Mouse (Mus musculus) lung, embryonic 16.5 days (tissue): ENCODE results near the gene Dennd5a. TPM values are rescaled to one million over a fixed set of nuclear protein-coding genes. Genes with fewer than 3 reads are reported as not detected.
A peak's percentile ranks its signal among the peaks of the same experiment; 100 is the strongest.
"Not testable (repeated sequence)": the region's sequence is repeated elsewhere in the genome, so short reads cannot be mapped to it uniquely, and the experiment has no call there.

Experiments used
- ATAC-seq: fragments of 200-750 bp; cut with Nextera tagmentation; 2 replicates; pipeline ENCODE4 v1.8.0; 2017; ENCODE audit warnings: low read depth, mild to moderate bottlenecking, moderate library complexity
- H3K27ac ChIP-seq: fragments of 300-500 bp; sonication (generic); 2 replicates; pipeline ENCODE4 v1.5.1; 2014; ENCODE audit warnings: mild to moderate bottlenecking, control low read depth, low read length
- H3K27me3 ChIP-seq: fragments of 300-500 bp; sonication (generic); 2 replicates; pipeline ENCODE4 v1.6.1; 2014; ENCODE audit warnings: low read depth, low read length, mixed read lengths; ENCODE audit not compliant: control insufficient read depth, insufficient read depth
- H3K36me3 ChIP-seq: fragments of 300-500 bp; sonication (generic); 2 replicates; pipeline ENCODE4 v1.6.1; 2014; ENCODE audit warnings: low read length; ENCODE audit not compliant: control insufficient read depth, insufficient read depth
- H3K4me1 ChIP-seq: fragments of 300-500 bp; sonication (generic); replicated peaks from 2 replicates; pipeline ENCODE4 v1.6.1; 2014; ENCODE audit warnings: low read length, mixed read lengths; ENCODE audit not compliant: control insufficient read depth, insufficient read depth
- H3K4me2 ChIP-seq: fragments of 300-500 bp; sonication (generic); 2 replicates; pipeline ENCODE4 v1.6.1; 2014; ENCODE audit warnings: low read depth, low read length, control low read depth
- H3K4me3 ChIP-seq: fragments of 300-500 bp; sonication (generic); 2 replicates; pipeline ENCODE4 v1.5.1; 2014; ENCODE audit warnings: mild to moderate bottlenecking, low read length, control low read depth
- H3K9ac ChIP-seq: fragments of 300-500 bp; sonication (generic); 2 replicates; pipeline ENCODE4 v1.6.1; 2014; ENCODE audit warnings: low read length, control low read depth
- H3K9me3 ChIP-seq: fragments of 300-500 bp; sonication (generic); 2 replicates; pipeline ENCODE4 v1.6.1; 2016; ENCODE audit warnings: low read length; ENCODE audit not compliant: control insufficient read depth
- WGBS: fragments of 180-500 bp; shearing (Covaris S2); extraction: QIAGEN DNeasy Blood & Tissue Kit; methylation state at CpG from one replicate; pipeline ENCODE4 v1.1.7; 2014; 5-methylcytosine and 5-hydroxymethylcytosine counted together
- polyA plus RNA-seq: library from polyadenylated mRNA; unstranded; fragments of >200 nt; fragmentation: Nextera tagmentation; extraction: Ambion mirVana; gene quantifications from 2 replicates; pipeline ENCODE4 v1.2.1, GENCODE M21; 2015

Gene Dennd5a
- polyA plus RNA-seq, 1 experiment from 2014 or later = 32.5 TPM

DNA sequence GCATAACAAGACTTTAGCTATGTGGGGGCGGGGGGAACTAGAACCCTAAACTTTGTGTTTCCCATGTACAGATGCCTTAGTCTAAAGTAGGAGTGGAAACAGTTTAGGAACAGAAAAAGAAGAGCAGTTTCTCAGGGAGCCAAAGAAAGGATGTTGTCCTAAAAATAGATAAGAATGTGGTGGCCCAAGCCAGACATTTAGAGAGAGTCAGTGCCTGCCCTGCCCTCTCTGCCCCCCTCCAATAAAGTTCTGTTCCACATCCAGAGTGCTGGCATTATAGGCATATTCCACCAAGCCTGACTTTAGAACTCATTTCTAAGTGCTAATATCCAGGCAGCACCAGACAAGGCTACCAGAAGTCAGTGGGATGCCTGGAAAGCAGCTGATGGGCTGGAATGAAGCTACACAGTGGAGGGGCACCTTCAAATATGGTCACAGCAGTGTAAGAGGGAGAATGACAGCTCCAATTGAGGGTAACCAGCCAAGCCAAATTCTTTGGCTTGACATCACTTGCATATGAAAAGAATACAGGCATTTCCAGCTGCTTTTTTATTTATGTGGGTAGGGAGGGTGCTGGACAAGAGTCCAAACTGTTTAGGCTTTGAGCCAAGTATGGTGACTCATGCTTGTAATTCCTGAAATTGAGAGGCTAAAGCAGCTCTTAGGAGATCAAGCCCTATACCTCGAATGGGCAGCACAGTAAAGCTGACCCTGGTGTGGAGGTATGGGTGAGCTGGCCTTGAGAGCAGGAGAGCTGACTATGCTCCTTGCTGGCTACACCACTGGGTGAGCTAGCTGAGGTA lies 33.1 kb upstream of the Dennd5a start:
- WGBS = 43% methylated on average over 2 of the region's 2 CpGs
- Histone ChIP-seq H3K9ac (no peak overlapping the region), H3K9me3 (no peaks in the 10 kb centered on the region), H3K4me3 (no peak overlapping the region), H3K27me3 (no peaks in the 10 kb centered on the region), H3K4me1 (peaks cover 9% of the 10 kb centered on the region), H3K27ac (peak overlapping the region; percentile 62), H3K36me3 (no peaks in the 10 kb centered on the region), H3K4me2 (no peak overlapping the region)
- ATAC-seq = peak; percentile 94

DNA sequence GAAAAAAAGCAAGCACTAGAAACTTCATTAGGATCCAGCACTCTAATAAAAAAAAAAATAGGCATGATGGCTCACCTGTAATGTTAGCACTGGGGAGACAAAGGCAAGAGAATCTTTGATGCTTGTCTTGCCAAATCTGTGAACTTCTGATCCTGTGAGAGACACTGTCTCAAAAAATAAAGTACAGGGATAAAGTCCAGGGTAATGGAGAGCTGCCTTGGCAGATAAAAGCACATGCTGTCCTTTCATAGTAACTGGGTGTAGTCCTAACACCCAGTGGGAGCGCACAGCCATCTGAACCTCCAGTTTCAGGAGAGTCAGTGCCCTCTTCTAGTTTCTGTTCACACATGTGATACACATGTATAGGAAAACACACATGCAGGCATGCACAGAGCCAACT lies 31.0 kb upstream of the Dennd5a start:
- no peaks in the 10 kb centered on the region for H3K27me3 ChIP-seq
- 83% methylated on average over 1 of the region's 1 CpGs for WGBS
- H3K27ac ChIP-seq = no peak overlapping the region
- no peaks in the 10 kb centered on the region for H3K9me3 ChIP-seq
- H3K4me3 ChIP-seq = no peak overlapping the region
- ATAC-seq = no peak
- H3K36me3 ChIP-seq = no peaks in the 10 kb centered on the region
- H3K4me2 ChIP-seq = no peak overlapping the region
- H3K4me1 ChIP-seq = peaks cover 9% of the 10 kb centered on the region
- no peak overlapping the region for H3K9ac ChIP-seq

DNA sequence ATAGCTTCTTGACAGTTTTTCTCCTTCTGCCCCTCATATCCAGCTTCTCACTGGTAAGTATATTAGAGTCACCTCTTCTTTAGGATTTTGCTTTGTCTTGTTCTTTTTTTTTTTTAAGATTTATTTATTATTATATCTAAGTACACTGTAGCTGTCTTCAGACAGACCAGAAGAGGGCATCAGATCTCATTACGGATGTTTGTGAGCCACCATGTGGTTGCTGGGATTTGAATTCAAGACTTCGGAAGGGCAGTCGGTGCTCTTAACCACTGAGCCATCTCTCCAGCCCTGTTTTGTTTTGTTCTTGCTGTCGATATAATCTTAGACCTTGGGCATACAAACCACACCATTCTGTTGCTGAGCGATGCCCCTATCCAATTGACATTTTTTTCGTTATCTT lies 26.5 kb upstream of the Dennd5a start, which contains the start of gene Tmem41b:
TSS of gene Tmem41b (minus strand) at position 155 of the 400 bp plus-strand sequence.
- ATAC-seq = not testable (repeated sequence)

DNA sequence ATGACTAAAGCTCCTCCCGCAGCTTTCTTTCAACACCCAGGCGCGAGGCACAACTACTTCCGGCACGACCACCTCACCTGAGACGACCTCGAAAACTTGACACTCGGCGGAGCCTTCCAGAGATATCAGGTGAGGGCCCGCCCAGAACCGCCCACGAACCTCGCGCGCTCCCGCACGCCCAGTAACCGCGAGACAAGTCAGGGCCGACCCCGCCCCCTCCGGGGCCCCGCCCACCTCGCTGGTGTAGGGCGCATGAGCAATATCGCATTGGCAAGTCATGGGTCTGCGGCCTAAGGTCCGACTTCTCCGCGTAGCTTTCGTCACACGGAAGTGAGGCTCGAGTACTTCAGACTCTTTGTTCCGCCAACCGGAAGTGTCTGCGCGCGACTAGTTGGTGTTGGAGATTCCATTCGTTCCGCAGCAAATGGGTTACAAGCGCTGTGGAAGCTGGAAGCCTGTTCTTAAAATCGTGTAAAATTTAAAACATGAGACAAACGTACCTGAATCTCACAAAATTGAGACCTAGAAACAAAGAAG lies 25.9 kb upstream of the Dennd5a start:
- peak overlapping the region; percentile 68 for H3K9ac ChIP-seq
- under 1% methylated on average over 43 of the region's 43 CpGs for WGBS

More for the DNA sequence above, 26.5 kb upstream of the Dennd5a start, which contains the start of gene Tmem41b:
- H3K27ac ChIP-seq = peak within 1 kb of the TSS; percentile 84
- peak within 1 kb of the TSS; percentile 68 for H3K9ac ChIP-seq
- H3K36me3 ChIP-seq, H3K4me1 ChIP-seq, H3K9me3 ChIP-seq, H3K27me3 ChIP-seq: not testable (repeated sequence)
- peak within 1 kb of the TSS; percentile 71 for H3K4me3 ChIP-seq
- 36% methylated on average over 6 of the region's 6 CpGs for WGBS
- H3K4me2 ChIP-seq = peak within 1 kb of the TSS; percentile 71

DNA sequence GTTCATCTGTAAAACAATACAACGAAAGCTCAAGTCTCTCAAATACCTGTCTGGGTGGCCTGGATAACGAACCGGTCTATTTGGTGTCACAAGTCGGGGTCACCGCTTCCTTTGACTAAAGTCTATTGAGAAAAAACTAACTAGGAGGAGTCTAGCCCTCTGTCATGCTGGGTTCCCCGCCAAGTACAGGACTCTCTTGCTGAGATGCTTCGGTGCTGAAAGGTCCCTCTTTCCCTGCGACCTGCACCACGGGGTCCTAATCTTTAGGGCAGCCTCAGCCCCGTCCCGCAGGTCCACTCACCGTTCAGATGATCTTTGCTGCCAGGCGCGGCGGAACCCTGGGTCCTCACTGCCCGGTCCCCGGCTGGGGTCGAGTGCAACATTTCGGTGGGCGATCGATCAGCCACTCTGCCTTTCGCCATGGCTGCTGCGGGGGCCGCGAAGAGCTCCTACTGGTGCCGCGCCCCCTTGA lies 25.4 kb upstream of the Dennd5a start:
- Histone ChIP-seq H3K4me2 (peak overlapping the region; percentile 69), H3K4me3 (peak overlapping the region; percentile 71), H3K27me3 (no peaks in the 10 kb centered on the region), H3K4me1 (peaks cover 10% of the 10 kb centered on the region), H3K36me3 (peaks cover 4% of the 10 kb centered on the region; the same call in 1 of the 2 replicates), H3K27ac (peak overlapping the region; percentile 51), H3K9me3 (no peaks in the 10 kb centered on the region), H3K9ac (peak overlapping the region; percentile 68)
- WGBS = 0% methylated on average over 27 of the region's 27 CpGs
- no peak; the same call in 1 of the 2 replicates for ATAC-seq

More for the DNA sequence above, 25.9 kb upstream of the Dennd5a start:
- peaks cover 3% of the 10 kb centered on the region; the same call in 1 of the 2 replicates for H3K36me3 ChIP-seq
- peak overlapping the region; percentile 71 for H3K4me2 ChIP-seq
- peak; percentile 99 for ATAC-seq
- H3K4me3 ChIP-seq = peak overlapping the region; percentile 71
- no peaks in the 10 kb centered on the region for H3K9me3 ChIP-seq
- H3K27me3 ChIP-seq = no peaks in the 10 kb centered on the region
- H3K27ac ChIP-seq = peak overlapping the region; percentile 84
- H3K4me1 ChIP-seq = peaks cover 10% of the 10 kb centered on the region

DNA sequence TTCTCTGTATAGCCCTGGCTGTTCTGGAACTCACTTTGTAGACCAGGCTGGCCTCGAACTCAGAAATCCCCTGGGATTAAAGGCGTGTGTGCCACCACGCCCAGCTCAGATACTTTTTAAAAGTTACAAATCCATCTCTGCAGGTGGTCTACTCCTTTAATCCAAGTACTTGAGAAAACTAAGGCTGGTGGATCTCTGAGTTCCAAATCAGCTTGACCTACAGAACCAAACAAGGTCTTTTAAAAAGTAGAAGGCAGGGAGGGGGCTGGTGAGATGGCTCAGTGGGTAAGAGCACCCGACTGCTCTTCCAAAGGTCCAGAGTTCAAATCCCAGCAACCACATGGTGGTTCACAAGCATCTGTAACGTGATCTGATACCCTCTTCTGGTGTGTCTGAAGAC lies 24.3 kb upstream of the Dennd5a start:
- H3K9ac ChIP-seq, H3K4me1 ChIP-seq, H3K27me3 ChIP-seq, H3K9me3 ChIP-seq, H3K4me3 ChIP-seq, H3K27ac ChIP-seq, ATAC-seq, H3K36me3 ChIP-seq: not testable (repeated sequence)
- 71% methylated on average over 5 of the region's 5 CpGs for WGBS
- peak overlapping the region; percentile 69; the same call in 1 of the 2 replicates for H3K4me2 ChIP-seq

DNA sequence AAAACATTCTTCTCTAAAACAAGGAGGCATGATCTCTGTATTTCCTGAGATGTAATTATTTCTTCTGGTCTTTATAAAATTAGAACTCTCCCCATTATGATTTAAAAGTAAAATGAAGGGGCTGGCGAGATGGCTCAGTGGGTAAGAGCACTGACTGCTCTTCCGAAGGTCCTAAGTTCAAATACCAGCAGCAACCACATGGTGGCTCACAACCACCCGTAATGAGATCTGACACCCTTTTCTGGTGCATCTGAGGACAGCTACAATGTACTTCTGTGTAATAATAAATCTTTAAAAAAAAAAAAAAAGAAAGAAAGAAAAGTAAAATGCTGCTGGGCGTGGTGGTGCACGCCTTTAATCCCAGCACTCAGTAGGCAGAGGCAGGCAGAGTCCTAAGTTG lies 16.9 kb upstream of the Dennd5a start:
- not testable (repeated sequence) for H3K27me3 ChIP-seq, H3K4me1 ChIP-seq, H3K27ac ChIP-seq, ATAC-seq, H3K4me3 ChIP-seq, H3K9ac ChIP-seq, H3K4me2 ChIP-seq, H3K9me3 ChIP-seq
- 69% methylated on average over 5 of the region's 5 CpGs for WGBS
- peaks cover 14% of the 10 kb centered on the region for H3K36me3 ChIP-seq

DNA sequence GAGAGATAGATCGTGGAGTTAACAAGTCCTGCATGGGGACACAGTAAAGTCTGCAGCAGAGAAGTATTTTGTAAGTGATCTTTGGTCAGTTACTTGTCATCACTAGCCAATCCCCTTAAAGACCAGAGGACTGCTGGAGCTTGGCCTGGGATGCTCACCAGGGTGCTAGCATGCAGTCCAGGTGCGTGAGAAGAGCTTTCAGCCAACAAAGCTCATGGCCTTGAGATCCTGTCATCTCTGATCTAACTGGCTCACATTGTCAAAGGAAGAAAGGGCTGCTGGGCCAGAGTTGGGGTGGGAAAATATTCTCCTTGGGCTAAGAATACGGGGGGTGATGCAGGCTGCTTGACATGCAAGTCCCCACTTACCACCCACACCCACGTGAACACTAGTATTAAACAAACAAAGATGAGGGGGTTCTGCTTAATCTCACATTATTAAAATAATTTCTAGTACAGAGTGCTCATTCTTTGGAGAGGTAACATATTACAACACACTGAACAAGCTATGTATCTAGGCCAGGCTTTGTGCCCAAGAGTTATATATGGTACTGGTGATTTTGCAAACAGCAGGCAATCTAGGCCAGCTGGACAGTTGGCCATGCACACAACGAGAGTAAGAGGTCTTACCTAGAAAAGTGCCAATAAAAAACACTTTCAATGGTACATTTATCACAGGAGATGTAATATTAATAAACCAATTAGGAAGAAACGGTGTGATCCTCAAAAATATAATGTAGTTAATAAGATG lies 15.9 kb upstream of the Dennd5a start:
- no peaks in the 10 kb centered on the region for H3K27me3 ChIP-seq
- H3K4me2 ChIP-seq = no peak overlapping the region
- no peak overlapping the region for H3K4me3 ChIP-seq
- peaks cover 13% of the 10 kb centered on the region for H3K36me3 ChIP-seq
- 81% methylated on average over 6 of the region's 6 CpGs for WGBS
- no peak for ATAC-seq
- no peak overlapping the region for H3K27ac ChIP-seq
- H3K9ac ChIP-seq = no peak overlapping the region
- H3K4me1 ChIP-seq = no peaks in the 10 kb centered on the region
- no peaks in the 10 kb centered on the region for H3K9me3 ChIP-seq

DNA sequence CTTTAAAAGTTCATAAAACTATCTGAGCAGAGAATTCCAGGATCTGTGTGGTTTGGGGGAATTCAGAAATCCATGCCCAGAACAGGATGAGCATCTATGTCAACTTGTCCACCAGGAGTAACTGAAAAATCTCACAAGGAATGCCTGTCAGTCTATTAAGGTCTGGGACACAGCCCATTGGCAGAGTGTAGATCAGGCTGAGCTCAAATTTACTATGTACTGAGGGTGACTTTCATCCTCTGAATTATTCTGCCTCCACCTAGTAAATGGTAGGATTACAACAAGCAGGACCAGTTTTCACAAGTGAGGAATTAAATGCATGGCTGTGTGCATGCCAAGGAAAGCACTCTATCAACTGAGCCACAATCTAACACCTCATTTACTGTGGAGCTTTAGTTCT lies 9.3 kb upstream of the Dennd5a start:
- H3K4me2 ChIP-seq = no peak overlapping the region
- H3K9me3 ChIP-seq = no peaks in the 10 kb centered on the region
- H3K36me3 ChIP-seq = no peaks in the 10 kb centered on the region; the same call in 1 of the 2 replicates
- peaks cover 13% of the 10 kb centered on the region for H3K4me1 ChIP-seq
- peak overlapping the region; percentile 47; the same call in 1 of the 2 replicates for H3K27ac ChIP-seq
- H3K4me3 ChIP-seq = no peak overlapping the region
- no peak overlapping the region for H3K9ac ChIP-seq
- no peak for ATAC-seq
- H3K27me3 ChIP-seq = no peaks in the 10 kb centered on the region
